Mouse (Mus musculus) megakaryocyte, embryonic 14.5 days (primary cell): ENCODE data around the gene Gm11213. TPM values are rescaled to one million over a fixed set of nuclear protein-coding genes. Genes with fewer than 3 reads are reported as not detected.

Experiments
- H3K27me3 ChIP-seq: replicated peaks from 2 replicates; pipeline ENCODE3; 2012; ENCODE audit warnings: inconsistent platforms
- H3K36me3 ChIP-seq: replicated peaks from 2 replicates; pipeline ENCODE3; 2012; ENCODE audit warnings: low read length, inconsistent platforms, mixed read lengths
- H3K4me1 ChIP-seq: 2 replicates; pipeline ENCODE4 v1.6.1; 2012; ENCODE audit warnings: inconsistent platforms
- H3K4me3 ChIP-seq: replicated peaks from 2 replicates; pipeline ENCODE3; 2012; ENCODE audit warnings: moderate library complexity, mild to moderate bottlenecking, inconsistent platforms
- H3K9me3 ChIP-seq: 2 replicates; pipeline ENCODE4 v1.6.1; 2012; ENCODE audit warnings: inconsistent platforms
- FLI1 ChIP-seq: IDR thresholded peaks from 2 replicates; pipeline ENCODE4 v1.6.1; 2012; ENCODE audit warnings: low read length, inconsistent platforms, mixed read lengths
- GATA1 ChIP-seq: IDR thresholded peaks from 3 replicates; pipeline ENCODE4 v1.6.1; 2012; ENCODE audit warnings: mixed read lengths, low read length, inconsistent platforms, borderline replicate concordance
- polyA plus RNA-seq: library from polyadenylated mRNA; stranded (reverse); fragments of >175 nt; gene quantifications from 2 replicates; pipeline ENCODE4 v1.2.3, GENCODE M21; 2012; ENCODE audit warnings: low replicate concordance; ENCODE audit not compliant: insufficient read depth

Gene Gm11213
- polyA plus RNA-seq, result not detected in 2 replicates

DNA sequence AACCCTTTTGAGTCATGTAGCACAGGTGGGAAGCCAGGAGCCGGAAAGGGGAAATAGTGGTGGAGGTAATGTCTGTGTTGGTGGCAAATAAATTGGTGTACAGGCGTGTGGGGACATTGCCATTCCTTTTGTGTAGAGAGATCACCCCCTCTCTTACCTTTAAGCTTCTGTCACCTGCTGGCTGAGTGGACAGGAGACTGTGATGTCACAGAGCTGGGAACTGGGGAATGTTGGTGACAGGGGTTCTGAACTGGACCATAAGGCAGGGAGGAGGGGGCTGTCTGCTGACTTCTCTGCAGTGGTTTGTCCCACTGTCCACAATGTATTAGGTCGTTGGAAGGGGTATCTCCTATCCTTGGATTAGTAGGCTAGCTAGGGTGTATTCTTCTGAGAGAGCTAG is at the start of gene Gm11213:
Gene Gm11213, minus strand, starts transcription at position 317 of the 400 bp plus-strand sequence.
- Histone ChIP-seq H3K4me3 (no peak within 1 kb of the TSS), H3K27me3 (peaks cover 21% of the 10 kb centered on the region), H3K36me3 (no peaks in the 10 kb centered on the region), H3K9me3 (peaks cover 6% of the 10 kb centered on the region; the same call in 1 of the 2 replicates), H3K4me1 (no peaks in the 10 kb centered on the region)
- TF ChIP-seq FLI1, result no peak
- TF ChIP-seq GATA1, result no peak

DNA sequence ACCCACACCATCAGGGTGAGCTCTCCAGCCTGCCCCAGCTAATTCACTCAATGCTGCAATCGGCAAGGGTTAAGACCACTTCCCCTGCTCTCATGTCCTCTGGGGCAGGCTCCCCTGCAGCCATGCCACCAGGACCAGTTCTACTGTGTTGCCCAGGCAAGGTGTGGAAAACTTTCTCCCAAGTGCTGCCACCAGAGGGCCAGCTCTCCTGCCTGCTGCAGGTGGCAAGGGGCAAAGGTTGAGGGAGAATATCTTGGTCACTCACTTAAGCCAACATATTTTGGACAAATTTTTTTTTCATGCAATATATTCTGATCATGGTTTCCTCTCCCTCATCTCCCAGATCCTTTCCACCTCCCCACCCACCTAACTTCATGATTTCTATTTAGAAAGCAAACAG is 49.3 kb upstream of the Gm11213 start:
- Histone ChIP-seq H3K9me3 (peaks cover 10% of the 10 kb centered on the region), H3K4me3 (no peak overlapping the region), H3K27me3 (peaks cover 21% of the 10 kb centered on the region), H3K36me3 (no peaks in the 10 kb centered on the region), H3K4me1 (no peaks in the 10 kb centered on the region)
- TF ChIP-seq FLI1, result no peak
- no peak for TF ChIP-seq GATA1

DNA sequence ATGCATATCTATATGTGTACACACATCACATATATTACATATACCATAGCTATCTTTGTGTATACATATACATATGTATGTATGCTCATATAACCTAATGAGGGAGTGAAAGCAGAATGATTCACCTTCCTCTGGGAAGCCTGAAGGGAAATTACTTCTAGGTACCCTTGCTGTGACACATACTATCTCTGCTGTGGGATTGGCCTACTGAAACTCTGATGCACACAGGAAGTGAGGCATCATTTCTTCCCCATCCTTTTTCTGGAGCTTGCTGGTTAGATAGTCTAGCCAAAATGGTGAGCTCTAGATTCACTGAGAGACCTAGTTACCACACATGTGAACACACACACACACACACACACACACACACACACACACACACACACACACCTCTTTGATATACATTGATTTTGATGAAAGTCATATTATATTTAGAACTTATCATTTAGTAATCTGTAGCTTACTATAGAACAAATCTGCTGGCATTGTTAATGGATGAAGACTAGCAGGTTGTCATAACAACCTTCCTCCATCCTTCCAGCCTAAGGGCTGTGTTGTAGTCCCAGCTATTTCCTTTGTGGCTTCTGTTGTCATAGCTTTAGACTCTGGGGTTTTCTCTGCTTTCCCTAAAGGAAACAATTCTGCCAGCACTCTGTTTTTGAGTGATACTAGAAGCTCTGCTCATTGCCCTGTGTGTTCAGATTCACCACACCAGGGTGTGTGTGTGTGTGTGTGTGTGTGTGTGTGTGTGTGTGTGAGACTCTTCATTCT is 39.1 kb upstream of the Gm11213 start:
- H3K4me3 ChIP-seq, result no peak overlapping the region
- peaks cover 11% of the 10 kb centered on the region for H3K27me3 ChIP-seq
- no peaks in the 10 kb centered on the region for H3K4me1 ChIP-seq
- no peaks in the 10 kb centered on the region for H3K9me3 ChIP-seq
- TF ChIP-seq FLI1, result no peak
- TF ChIP-seq GATA1, result no peak
- H3K36me3 ChIP-seq, result no peaks in the 10 kb centered on the region

DNA sequence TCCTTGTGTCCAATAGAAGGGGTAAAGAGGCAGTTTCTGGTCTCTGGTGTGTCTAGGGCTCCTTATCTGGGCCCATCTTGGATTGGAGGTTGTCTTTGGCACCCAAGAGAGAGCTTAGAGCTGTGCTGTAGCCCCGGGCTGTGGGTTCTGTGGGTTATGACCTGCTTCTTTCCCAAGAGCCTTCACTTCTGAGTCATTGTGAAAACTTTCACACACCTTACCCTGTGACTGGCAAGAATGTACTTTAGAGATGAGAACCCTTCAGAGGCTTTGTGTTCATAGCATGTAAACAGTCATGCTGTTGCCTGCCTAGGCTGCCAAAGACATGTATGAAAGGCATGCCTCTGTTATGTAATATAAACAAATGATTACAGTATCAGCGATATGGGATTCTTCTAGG is 34.8 kb upstream of the Gm11213 start:
- Histone ChIP-seq H3K9me3 (no peaks in the 10 kb centered on the region), H3K4me1 (no peaks in the 10 kb centered on the region), H3K36me3 (no peaks in the 10 kb centered on the region), H3K4me3 (no peak overlapping the region), H3K27me3 (peaks cover 18% of the 10 kb centered on the region)
- TF ChIP-seq FLI1 (no peak), GATA1 (no peak)

DNA sequence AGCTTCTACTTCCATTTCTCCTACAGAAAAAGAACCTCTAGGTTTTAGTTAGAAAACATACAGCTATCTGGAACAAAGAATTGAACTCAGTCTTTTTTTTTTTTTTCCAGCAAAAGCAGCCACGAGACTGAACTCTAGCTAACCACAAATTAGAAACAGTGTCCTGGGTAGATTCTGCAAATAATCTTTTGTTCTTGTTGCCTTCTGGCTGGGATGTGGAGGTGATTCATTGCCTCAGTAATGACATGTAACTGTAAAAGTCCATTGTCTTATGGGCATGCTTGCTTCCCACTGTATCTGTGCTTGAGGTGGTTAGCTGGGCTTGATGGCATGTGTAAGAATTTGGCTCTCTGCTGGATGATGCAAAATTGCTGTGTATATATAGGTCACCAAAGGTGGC is 33.5 kb upstream of the Gm11213 start:
- peaks cover 18% of the 10 kb centered on the region for H3K27me3 ChIP-seq
- H3K4me1 ChIP-seq, result no peaks in the 10 kb centered on the region
- H3K36me3 ChIP-seq, result no peaks in the 10 kb centered on the region
- H3K9me3 ChIP-seq, result no peaks in the 10 kb centered on the region
- TF ChIP-seq FLI1 (no peak), GATA1 (no peak)
- no peak overlapping the region for H3K4me3 ChIP-seq

DNA sequence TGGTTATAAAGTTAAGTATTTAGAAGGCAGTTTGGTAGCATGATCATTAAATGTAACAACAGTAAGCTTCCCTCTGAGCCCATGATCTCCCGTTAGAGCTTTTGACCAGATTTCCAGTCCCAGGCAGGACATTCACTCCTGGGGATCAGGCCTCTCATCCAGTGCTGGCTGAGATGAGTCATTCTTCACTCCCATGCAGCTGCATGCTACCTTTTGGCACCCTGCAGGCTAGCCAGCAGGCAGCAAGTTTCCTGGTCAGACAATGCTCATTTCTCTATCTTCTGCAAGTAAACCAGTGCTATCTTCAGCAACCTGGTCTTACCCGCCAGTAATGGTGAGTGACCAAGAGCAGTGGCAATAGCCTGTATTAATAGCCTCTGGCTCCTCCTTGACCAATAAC is 28.1 kb upstream of the Gm11213 start:
- H3K36me3 ChIP-seq, result no peaks in the 10 kb centered on the region
- no peaks in the 10 kb centered on the region for H3K9me3 ChIP-seq
- H3K4me3 ChIP-seq, result no peak overlapping the region
- H3K4me1 ChIP-seq, result peaks cover 12% of the 10 kb centered on the region
- H3K27me3 ChIP-seq, result peaks cover 22% of the 10 kb centered on the region
- TF ChIP-seq GATA1 (no peak), FLI1 (no peak)

DNA sequence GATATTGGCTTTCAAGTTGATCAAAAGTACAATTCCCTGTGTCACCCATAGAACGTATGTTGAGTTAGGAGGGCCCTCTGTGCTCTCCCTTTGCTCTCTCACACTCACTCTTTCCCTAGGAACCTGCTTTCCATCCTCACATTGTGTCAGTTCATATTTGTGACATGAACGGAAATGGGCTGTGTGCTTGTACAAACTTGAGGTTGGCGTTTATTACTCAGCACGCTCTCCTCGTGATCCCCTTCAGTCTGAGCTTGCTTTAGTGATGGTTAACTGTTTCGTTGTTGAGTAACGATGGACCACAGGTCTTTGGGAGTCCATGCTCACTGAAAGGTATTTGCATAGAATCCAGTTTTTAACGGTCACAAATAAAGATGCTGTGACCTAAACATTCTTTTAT is 22.1 kb upstream of the Gm11213 start:
- no peaks in the 10 kb centered on the region for H3K9me3 ChIP-seq
- TF ChIP-seq GATA1, result no peak
- no peak overlapping the region for H3K4me3 ChIP-seq

DNA sequence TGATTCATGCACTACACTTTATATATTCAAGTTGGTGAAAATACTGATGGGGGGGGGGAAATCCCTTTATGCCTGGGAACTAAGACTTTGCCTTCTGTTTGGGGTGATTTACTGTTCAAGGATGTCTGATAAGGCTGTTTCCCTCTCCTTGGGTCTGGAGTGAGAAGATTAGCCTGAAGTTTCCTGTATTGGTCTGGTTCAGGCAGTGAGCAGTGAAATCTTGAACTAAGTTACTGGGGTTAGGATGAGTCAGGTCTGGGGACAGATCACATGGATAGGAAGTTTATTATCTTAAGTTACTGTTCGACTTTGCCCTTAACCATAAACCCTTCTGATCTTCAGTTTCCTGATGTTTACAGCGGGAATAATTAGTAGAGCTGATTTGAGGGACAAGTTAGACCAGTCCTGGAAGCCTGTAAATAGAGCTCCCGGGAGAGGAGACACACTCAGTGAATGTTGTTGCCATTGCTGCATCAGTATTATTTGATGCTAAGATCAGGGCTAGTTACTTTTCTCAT is 20.6 kb upstream of the Gm11213 start:
- TF ChIP-seq FLI1 (no peak), GATA1 (no peak)
- no peaks in the 10 kb centered on the region for H3K9me3 ChIP-seq

More for the DNA sequence above, 22.1 kb upstream of the Gm11213 start:
- Histone ChIP-seq H3K4me1 (peaks cover 38% of the 10 kb centered on the region), H3K36me3 (no peaks in the 10 kb centered on the region), H3K27me3 (peaks cover 30% of the 10 kb centered on the region)

DNA sequence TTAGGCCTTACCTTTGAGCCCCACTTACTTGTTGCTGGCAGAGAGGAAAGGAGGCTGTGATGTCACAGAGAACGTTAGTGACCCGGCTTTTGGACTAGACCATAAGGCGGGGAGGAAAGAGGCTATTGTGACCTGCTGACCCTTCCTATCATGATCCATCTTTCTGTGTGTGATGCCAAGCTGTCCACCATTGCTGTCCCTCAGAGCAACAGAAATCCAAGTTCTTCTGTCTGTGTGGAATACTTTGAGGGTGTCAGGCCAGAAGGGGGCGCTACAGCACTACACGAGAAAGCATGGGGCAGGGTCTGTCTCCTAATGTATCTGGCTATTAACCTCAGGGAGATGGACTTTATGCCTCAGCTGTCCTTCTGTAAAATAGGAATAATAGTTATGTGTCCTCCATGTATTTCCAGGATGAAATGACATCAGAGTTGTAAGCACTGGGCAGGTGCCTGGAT is 17.3 kb upstream of the Gm11213 start, which contains the start of gene Tex48:
Gene Tex48, minus strand, starts transcription at position 51 of the 458 bp plus-strand sequence.
- Histone ChIP-seq H3K36me3 (no peaks in the 10 kb centered on the region), H3K4me3 (no peak within 1 kb of the TSS), H3K9me3 (peaks cover 10% of the 10 kb centered on the region; the same call in 1 of the 2 replicates), H3K27me3 (peaks cover 34% of the 10 kb centered on the region), H3K4me1 (peaks cover 25% of the 10 kb centered on the region)
- no peak for TF ChIP-seq FLI1
- no peak for TF ChIP-seq GATA1

More for the DNA sequence above, 20.6 kb upstream of the Gm11213 start:
- Histone ChIP-seq H3K27me3 (peaks cover 34% of the 10 kb centered on the region), H3K36me3 (no peaks in the 10 kb centered on the region), H3K4me3 (no peak overlapping the region), H3K4me1 (peaks cover 31% of the 10 kb centered on the region)

DNA sequence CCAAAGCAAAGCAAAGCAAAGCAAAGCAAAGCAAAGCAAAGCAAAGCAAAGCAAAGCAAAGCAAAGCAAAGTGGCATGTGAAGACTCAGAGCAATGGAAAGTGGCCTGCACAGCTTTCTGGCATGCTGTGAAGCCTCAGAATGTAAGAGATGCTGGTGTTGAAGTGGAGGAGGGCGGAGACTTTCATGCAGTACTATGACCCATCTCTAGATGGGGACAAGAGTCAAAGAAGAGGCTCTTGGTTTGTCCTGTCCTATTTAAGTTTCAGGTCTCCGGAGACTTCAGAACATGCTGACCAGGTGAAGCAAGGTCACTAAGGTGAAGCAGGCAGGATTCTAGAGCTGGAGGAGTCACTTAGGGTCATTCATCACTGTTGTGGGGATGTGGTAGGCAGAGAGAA is 16.8 kb upstream of the Gm11213 start:
- Histone ChIP-seq H3K4me3 (no peak overlapping the region), H3K36me3 (no peaks in the 10 kb centered on the region), H3K9me3 (peaks cover 10% of the 10 kb centered on the region; the same call in 1 of the 2 replicates), H3K27me3 (peaks cover 34% of the 10 kb centered on the region), H3K4me1 (peaks cover 25% of the 10 kb centered on the region)
- TF ChIP-seq GATA1 (no peak), FLI1 (no peak)

DNA sequence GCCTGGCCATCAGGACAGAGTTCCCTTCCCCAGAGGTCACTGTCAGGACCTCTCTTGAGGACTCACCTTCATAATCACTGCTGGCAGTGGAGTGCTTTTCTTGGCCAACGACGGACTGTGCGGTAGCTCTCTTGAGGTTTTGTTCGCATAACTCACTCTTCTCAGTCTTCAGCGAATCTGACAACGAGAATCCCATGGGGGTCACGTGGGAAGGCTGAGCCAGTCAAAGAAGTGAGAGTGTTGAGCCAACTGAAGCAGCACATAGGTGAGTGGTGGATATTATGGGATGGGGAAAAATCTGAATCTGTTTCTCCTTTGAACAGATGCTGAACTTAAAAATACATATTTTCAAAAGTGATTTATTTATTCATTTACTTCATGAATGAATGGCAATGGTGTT is 3.3 kb upstream of the Gm11213 start:
- Histone ChIP-seq H3K36me3 (no peaks in the 10 kb centered on the region), H3K4me1 (no peaks in the 10 kb centered on the region), H3K4me3 (no peak overlapping the region), H3K9me3 (0 out of 2 replicates have a peak, but pooled peaks cover 4% of the 10 kb centered on the region), H3K27me3 (peaks cover 30% of the 10 kb centered on the region)
- TF ChIP-seq FLI1, result no peak
- TF ChIP-seq GATA1, result no peak
